Mouse (Mus musculus) erythroblast, embryonic 14.5 days (primary cell): ENCODE data around the gene Rab6b.

Experiments used
- GATA1 ChIP-seq: IDR thresholded peaks from 2 replicates; pipeline ENCODE4 v1.6.1; 2012; ENCODE audit warnings: low read length, inconsistent platforms, mixed read lengths
- TAL1 ChIP-seq: IDR thresholded peaks from 3 replicates; pipeline ENCODE4 v1.6.1; 2012; ENCODE audit warnings: low read length, inconsistent platforms, mixed read lengths

DNA sequence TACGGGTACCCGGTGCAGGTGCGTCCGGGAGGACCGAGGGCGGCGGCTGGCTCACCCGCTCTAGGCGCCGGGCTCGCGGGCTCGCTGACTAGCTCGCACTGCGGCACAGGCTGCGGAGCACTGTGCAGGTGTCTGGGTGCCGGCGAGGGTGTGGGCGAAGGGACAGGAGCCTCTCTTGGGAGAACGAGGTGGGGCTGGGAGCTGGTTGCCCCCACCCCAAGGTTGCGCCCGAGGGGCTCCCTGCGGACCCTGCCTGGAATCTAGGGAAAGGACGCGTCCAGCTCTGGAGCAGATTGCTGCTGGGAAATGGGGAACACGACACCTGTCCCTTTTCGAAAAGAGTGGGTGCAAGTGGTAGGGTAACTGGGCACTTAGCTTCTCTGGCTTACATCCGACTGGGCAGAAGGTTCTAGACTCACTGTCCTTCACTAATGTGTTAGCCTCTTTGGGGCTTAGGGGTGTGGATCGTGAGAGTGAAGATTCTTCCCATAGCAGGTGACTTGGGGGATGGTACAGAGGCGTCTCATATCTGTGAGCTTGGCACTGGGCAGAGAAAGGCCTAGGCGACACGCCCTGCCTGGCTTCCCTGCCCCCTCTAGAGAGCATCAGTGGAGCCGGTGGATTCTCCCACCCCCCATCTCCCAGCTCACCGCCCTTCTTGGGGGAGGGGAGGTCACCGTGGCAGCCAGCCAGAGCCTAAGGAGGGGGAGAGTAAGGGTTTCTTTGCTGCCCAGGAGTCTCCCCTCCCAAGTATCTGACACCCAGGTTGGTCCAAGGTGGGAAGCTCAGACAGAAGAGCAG, 1.1 kb downstream of the Rab6b start:
- no peak for TF ChIP-seq GATA1
- no peak for TF ChIP-seq TAL1
